Mouse (Mus musculus) large intestine, adult 2 months (tissue): Measurements from ENCODE around the gene Sall1. TPM values are rescaled to one million over a fixed set of nuclear protein-coding genes. Genes with fewer than 3 reads are reported as not detected.

Source experiments
- DNase-seq: peaks from one replicate; pipeline ENCODE4 v3.0.0-alpha.2; 2012; ENCODE audit warnings: low read depth, low spot score
- WGBS: fragments of 180-500 bp; shearing (Covaris S2); methylation state at CpG from one replicate; pipeline ENCODE4 v1.1.7; 2018; 5-methylcytosine and 5-hydroxymethylcytosine counted together
- polyA plus RNA-seq: library from polyadenylated mRNA; depleted of rRNA; stranded (reverse); fragments of >200 nt; gene quantifications from 2 replicates; pipeline ENCODE4 v1.2.3, GENCODE M21; 2012

The Sall1 gene
- polyA plus RNA-seq, 1 experiment = 0.41 TPM

- no peak for DNase-seq
- 13% methylated on average over 40 of the region's 40 CpGs for whole genome bisulfite sequencing
These were observed 3.1 kb downstream of the Sall1 start for GRCm38 (mm10) chr8:89040751-89041420.

DNA sequence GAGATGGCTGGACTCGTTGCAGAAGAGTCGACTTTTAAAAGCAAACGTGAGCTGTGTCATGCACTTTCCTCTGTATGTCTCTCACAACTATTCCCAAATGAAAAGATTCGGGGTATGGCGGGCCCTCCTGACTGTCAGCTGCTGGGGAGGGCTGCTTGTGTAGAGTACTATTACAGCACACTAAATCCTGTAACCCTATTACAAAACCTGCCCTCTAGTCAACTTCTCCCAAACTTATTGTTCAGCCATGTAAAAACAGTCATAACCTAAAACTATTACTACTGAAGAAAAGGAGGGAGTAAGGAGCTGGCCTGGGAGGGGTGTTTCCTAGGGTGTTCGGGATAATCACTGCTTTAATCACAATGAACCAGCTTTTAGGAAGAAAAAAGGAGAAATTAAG, 4.1 kb downstream of the Sall1 start:
- 67% methylated on average over 6 of the region's 6 CpGs for WGBS
- no peak for DNase-seq

- 66% methylated on average over 4 of the region's 4 CpGs for WGBS
- DNase-seq = no peak
These were observed 5.0 kb downstream of the Sall1 start for GRCm38 (mm10) chr8:89038920-89039319.

DNA sequence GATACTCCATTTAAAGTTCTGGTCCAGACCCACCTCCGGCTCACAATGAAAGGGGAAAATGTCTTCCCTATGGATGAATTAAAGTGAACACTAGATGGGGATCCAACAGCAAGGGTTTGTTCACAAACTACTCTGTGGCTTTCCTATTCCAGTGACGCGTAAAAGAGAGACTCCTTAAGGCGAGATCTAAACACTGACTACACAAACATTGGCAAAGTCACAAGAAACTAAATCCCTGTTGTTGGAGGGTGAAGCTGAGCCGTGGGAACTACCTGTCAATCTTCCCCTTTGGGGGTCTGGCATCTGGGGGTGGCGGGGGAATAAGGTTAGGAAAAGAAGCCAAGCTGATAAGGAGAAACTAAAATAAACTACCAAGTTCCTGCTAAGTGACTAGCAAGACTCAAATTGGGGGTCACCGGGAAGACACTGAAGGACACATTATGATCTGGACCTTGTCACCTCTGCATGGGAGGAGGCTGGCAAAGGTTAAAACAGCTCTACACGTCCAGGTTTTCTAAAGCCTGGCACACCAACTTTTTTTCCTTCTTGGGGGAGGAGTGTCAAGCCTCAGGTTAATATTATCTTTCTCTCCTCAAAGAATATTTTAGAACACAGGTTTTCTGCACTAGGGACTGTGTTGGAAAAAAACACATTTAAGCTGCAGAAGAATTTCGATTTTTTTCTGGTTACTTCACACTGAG, 6.3 kb downstream of the Sall1 start:
- DNase-seq = no peak
- WGBS = 25% methylated on average over 9 of the region's 9 CpGs

- DNase-seq = no peak
- WGBS = 87% methylated on average over 13 of the region's 13 CpGs
These were observed 11.6 kb downstream of the Sall1 start for GRCm38 (mm10) chr8:89032412-89032811.

DNA sequence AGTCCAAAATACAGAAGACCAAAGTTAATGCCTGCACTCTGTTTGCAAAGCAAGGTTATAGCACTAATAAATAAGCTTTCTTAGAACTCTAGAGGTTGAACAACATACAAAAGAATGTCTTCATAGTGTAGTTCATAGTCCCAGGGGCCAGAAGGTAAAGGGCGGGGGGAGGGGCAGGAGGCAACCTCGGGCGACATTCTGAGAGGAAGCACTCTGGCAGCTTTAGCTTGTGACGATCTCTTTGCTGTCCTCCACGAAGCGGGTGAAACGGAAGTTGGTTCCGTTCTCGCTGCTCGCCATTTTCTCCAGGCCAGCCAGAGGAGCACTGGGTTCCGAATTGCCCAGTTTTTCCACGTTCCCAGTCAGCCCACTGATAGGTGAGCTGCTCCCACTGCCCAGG, 15.8 kb downstream of the Sall1 start:
- no peak for DNase-seq
- WGBS = 55% methylated on average over 12 of the region's 12 CpGs

DNA sequence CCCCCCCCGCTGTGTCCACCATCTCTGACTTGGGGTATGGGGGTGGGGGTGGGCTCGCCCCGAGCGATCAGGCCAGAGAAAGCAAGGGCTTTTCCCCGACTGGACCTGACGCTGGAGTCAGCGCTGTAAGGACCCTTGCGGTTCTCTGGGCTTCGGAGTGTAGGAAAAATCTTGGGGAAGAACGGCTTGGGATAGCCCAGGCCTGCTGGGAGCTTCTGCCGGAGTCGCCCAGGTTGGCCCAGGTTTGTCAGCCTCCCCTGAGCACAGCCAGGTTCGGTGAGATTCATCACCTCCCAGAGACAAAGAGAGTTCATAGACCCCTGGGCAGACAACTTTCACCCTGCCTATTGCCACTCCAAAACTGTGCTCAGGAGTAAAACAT, 17.8 kb downstream of the Sall1 start:
- 65% methylated on average over 9 of the region's 13 CpGs for WGBS
- no peak for DNase-seq

DNA sequence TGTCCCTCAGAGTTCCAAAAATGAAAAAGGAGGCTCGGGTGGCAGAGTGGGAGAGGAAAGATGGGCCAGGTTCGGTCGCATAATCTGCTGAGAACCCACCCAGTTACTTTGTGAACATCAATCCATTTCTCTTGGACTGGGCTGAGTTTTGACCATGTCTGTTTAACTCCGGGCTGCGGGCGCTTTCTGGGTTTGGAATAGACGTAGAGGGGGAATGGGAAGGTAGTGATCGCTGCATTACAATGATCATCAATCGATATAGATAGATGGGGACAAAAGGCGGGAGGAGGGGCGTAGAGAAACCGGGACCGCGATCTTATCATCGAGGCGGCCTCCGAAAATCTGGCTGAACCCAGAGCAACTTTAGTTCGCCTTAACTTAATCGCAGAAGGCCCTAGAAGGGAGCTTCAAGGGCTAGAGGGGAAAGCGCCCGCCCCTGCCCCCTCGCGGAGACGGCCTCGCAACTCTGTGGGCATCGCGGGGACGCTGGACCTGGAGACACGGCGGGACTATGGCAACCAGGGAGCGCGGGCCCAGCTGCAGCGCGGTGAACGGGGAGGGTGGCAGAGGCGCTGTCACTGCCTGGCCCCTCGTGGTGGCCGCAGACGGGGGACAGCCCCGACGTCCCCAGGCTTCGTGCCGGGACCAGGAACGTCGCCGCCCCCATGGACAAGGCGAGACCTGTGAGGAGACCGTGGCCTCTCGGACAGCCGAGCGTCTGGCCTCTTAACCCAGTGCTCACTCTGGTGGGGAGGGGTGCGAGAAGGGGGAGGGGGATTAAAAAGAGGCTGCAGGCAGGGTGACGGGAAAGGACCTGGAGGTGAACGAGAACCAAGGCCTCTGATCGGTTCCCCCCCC, 18.5 kb downstream of the Sall1 start:
- 25% methylated on average over 55 of the region's 55 CpGs for WGBS
- no peak for DNase-seq

- WGBS = 60% methylated on average over 6 of the region's 6 CpGs
These were observed 19.2 kb downstream of the Sall1 start for GRCm38 (mm10) chr8:89024796-89025195.

GRCm38 (mm10) chr8:89021139-89021538, 22.8 kb downstream of the Sall1 start:
- WGBS = 14% methylated on average over 5 of the region's 5 CpGs

More at GRCm38 (mm10) chr8:89024796-89025195, 19.2 kb downstream of the Sall1 start:
- DNase-seq = no peak

GRCm38 (mm10) chr8:89017891-89018290, 26.1 kb downstream of the Sall1 start:
- WGBS = 67% methylated on average over 4 of the region's 4 CpGs
- DNase-seq = no peak

More at GRCm38 (mm10) chr8:89021139-89021538, 22.8 kb downstream of the Sall1 start:
- no peak for DNase-seq

DNA sequence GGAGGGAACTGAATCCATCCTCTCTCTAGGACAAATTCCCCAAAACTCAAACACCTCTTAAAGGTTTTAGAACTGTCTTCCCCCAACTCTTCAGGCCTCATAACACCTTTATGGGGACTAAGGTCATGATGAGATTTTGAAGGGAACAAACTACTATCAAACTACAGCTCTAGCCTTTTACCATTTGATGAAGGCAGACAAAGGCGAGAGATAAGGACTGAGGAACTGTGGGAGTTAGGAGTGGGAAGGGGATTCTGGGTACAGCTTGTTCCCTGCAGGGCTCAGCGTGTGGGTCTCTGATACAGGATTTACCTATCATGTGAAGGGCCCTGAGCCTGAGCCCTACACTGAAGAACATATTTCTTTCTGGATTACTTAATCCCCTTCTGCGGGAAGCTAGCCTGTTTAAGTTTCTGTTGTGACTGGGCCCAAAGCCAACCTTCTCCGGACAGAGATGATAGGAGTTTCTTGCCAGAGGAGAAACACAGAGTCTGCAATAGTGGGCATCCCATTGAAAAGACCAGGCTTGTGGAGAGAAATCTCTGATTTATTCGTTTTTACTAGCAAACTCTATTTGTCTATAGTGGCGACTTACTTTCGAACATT, 27.4 kb downstream of the Sall1 start:
- WGBS = 70% methylated on average over 7 of the region's 7 CpGs
- no peak for DNase-seq

DNA sequence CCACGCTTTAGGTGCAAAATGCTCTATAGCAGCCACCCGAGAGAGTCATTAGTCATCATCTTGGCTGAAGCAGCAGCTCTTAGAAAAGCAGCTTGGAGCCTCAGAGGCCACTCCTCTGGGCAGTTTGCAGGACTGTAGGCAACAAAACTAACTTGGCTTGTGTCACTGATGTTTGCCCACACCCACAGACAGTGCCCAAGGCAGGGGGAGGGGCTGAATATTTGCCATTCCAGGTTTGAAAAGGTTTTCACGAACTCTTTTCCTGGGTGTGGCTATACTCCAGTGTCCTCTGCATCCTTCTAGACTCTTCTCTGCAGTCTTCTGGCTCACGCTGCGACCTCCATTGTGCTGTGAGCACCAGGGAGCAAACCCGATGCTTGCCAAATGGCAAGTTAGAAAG, 28.4 kb downstream of the Sall1 start:
- 37% methylated on average over 6 of the region's 6 CpGs for WGBS
- no peak for DNase-seq

DNA sequence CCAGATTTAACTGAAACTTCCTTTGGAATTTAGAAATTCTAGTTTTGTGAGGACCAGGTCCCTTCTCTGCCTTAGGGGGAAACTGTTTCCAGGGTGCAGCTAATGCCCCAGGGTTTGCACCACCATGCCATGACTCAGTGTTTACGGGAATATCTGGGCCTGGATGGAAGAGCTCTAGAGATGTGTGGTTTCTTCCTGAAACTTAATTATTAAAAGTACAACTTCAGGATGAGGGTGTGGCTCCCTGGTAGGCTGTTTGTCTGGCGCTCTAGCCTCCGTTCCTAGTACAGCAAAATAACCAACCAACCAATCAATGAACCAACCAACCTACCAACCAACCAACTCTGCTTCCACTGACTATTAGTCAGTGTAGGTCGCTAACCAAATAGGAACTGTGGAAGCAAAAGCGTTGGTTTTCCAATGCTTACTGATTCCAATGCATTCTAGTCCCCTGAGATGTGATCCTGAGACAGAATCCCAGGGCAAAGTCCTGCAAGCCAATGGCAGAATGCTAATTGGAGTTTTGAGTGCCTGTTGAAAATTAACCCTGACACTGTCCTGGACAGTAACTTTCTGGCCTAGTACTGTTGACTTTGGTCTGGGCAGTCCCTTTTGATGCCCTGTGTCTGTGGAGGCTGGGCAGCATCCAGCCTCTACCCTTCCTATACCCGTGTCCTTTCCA, 31.0 kb downstream of the Sall1 start:
- 57% methylated on average over 6 of the region's 6 CpGs for WGBS
- no peak for DNase-seq

DNA sequence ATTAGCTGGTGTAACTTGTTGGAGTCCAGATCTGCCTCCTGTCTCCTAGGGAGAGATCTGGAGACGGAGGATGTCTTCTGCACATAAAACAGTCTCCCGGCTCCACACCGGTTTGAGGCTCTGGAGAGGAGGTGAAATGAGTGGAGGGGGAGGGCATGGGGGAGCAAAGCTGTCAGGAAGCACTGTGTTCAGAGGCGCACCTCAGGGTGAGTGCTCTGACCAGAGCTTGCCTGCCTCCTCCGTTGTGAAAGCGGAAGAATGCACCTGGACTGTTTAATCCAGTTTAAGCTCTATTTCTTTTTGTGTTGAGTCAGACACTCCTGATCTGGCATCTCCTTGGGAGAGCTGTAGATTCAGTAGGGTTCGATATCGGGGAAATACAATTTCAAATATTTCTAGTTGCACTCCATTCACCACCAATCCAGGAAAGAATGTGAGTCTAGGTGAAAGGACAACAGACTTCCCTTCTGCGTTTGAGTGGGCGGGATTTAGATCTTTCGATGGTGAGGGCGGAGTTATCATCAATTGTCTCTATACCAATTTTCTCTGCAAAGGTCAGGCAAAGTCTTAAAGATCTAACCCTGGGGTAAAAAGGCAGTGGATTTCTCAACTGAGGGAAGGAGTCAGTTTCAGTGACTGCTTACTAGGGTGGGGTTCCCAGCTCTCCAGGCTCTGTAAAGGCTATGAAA, 31.8 kb downstream of the Sall1 start:
- WGBS = 36% methylated on average over 12 of the region's 12 CpGs
- DNase-seq = no peak

DNA sequence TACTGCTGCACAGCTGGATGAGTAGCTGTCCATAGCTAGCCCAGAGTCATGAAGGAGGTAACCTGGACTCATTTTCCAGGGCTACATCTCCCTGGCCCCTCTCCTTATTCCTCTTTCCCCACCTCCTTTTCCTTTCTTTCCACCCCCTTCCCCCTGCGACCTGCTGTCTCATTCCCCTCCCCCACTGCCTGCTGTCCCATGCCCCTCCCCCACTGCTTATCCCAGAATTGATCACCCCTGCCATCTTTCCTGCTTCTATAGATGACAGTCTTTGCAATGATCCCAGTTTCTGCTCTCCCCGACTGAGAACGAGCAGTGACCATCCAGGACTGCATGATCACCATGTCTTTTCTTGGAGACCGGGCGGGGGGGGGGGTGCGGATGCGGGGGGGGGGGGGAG, 35.2 kb downstream of the Sall1 start:
- no peak for DNase-seq
- 34% methylated on average over 5 of the region's 7 CpGs for WGBS

DNA sequence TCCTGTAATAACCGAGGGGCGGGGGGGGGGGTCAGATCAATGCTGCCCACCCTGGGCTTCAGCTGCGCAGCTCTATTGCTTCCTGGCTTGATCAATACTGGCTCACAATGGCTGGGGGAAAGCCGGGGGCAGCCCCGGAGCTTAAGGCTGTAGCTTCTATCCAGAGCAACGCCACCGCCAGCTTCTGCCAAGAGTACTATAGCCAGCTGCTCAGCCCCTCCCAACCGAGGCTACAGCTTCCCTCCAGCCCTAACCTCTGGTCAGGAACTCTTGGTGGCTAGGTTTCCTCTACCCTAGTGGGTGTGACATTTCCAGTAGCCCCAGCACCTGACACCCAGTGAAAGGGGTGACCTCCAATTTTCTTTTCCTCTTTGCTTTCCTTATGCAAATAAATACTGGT, 36.8 kb downstream of the Sall1 start:
- 4% methylated on average over 8 of the region's 8 CpGs for WGBS
- no peak for DNase-seq

DNA sequence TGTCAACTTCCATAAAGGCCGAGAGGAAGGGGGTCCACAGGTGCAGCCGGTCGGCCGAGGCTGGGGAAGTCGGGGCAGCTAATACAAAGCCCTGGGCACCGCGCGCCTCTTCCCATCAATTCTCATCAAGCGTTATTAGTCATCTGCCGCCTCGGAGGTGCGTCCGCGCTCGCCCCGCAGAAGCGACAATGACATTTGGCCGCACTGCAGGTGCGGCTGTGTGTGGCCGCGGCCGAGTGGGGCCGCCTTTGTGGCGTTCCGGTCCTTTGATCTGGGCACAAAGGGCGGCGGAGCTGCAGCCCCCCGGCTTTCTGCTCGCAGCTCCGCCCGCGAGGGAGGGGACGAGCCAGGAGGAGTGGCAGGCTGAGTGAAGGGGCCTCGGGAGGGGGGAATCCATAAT, 37.5 kb downstream of the Sall1 start:
- no peak for DNase-seq
- 1% methylated on average over 34 of the region's 34 CpGs for WGBS

GRCm38 (mm10) chr8:89005797-89006196, 38.2 kb downstream of the Sall1 start:
- WGBS = 54% methylated on average over 11 of the region's 11 CpGs
- no peak for DNase-seq
